Mouse (Mus musculus): Measurements from ENCODE around the gene Palm3. TPM values are rescaled to one million over a fixed set of nuclear protein-coding genes. Genes with fewer than 3 reads are reported as not detected.

Gene Palm3
- polyA plus RNA-seq, 1 experiment from 2014 or later, result 1.1 TPM

GRCm38 (mm10) chr8:84057827-84058226, 36.6 kb downstream of the Palm3 start:
- no peak overlapping the region for H3K4me2 ChIP-seq (replicated peaks; ENCODE audit: low read depth, low read length)
- TF ChIP-seq CTCF (IDR thresholded peaks at IDR 0.05) (no peak), EP300 (IDR thresholded peaks at IDR 0.05) (no peak)
- no peaks in the 10 kb centered on the region for H3K9me3 ChIP-seq (ENCODE audit: low read length)
- H3K27ac ChIP-seq (ENCODE audit: low read length), result no peak overlapping the region
- no peak for ATAC-seq
- H3K4me1 ChIP-seq (ENCODE audit: insufficient read depth, low read depth, low read length), result no peaks in the 10 kb centered on the region
- H3K4me3 ChIP-seq (ENCODE audit: low read depth, low read length), result no peak overlapping the region
- DNase-seq (ENCODE audit: low spot score), result no peak
- H3K36me3 ChIP-seq (ENCODE audit: insufficient read depth, low read length), result no peaks in the 10 kb centered on the region
- H3K9ac ChIP-seq (replicated peaks; ENCODE audit: low read depth), result no peak overlapping the region
- H3K27me3 ChIP-seq (replicated peaks; ENCODE audit: insufficient read depth, low read length), result no peaks in the 10 kb centered on the region
- 93% methylated on average over 1 of the region's 1 CpGs for WGBS

DNA sequence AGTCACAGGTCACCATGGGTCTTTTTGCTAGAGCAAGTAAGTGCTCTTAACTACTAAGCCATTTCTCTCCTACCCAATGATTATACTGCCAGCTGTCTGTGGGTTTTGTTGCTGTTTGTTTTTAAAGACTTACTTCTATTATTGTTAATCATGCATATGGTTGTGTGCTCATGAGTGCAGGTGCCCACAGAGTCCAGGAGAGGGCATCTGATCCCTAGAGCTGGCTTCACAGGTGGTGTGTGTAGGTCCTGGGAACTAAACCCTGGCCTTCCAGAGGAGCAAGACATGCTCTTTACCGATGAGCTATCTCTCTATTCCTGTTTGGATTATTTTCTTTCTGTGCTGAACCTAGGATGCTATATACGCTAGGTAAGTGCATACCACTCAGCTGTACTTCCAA, 38.0 kb downstream of the Palm3 start:
- DNase-seq (ENCODE audit: low spot score) (no peak), ATAC-seq (no peak)
- Histone ChIP-seq H3K9me3 (ENCODE audit: low read length) (no peaks in the 10 kb centered on the region), H3K4me3 (ENCODE audit: low read depth, low read length) (no peak overlapping the region), H3K36me3 (ENCODE audit: insufficient read depth, low read length) (no peaks in the 10 kb centered on the region), H3K27me3 (replicated peaks; ENCODE audit: insufficient read depth, low read length) (no peaks in the 10 kb centered on the region), H3K9ac (replicated peaks; ENCODE audit: low read depth) (no peak overlapping the region), H3K27ac (ENCODE audit: low read length) (no peak overlapping the region), H3K4me2 (replicated peaks; ENCODE audit: low read depth, low read length) (no peak overlapping the region), H3K4me1 (ENCODE audit: insufficient read depth, low read depth, low read length) (no peaks in the 10 kb centered on the region)
- TF ChIP-seq CTCF (IDR thresholded peaks at IDR 0.05) (0 out of 2 replicates have a peak, but pooled peaks have one; percentile 6), EP300 (IDR thresholded peaks at IDR 0.05) (no peak)
- whole genome bisulfite sequencing, result 86% methylated on average over 2 of the region's 2 CpGs

DNA sequence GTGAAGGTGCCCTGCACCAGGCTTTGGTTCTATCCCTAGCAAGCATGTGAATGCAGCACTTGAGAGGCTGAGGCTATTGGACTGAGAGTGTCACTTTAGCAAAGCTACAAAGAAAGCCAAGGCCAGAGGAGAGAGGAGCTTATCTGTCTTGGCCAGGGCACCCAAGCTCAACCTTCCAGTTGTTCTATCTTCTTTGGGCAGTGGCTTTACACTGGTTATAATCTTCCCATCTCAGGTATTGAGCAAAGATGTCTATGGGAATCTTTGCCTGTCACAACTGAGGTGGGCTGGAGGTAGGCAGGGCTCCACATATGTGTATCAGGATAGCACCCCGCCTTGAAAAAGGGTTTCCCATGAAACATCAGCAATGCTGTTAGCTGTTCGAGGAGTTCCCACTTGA, 39.0 kb downstream of the Palm3 start:
- Histone ChIP-seq H3K36me3 (ENCODE audit: insufficient read depth, low read length) (no peaks in the 10 kb centered on the region), H3K9me3 (ENCODE audit: low read length) (no peaks in the 10 kb centered on the region), H3K27ac (ENCODE audit: low read length) (no peak overlapping the region), H3K9ac (replicated peaks; ENCODE audit: low read depth) (no peak overlapping the region), H3K4me3 (ENCODE audit: low read depth, low read length) (no peak overlapping the region), H3K27me3 (replicated peaks; ENCODE audit: insufficient read depth, low read length) (no peaks in the 10 kb centered on the region), H3K4me2 (replicated peaks; ENCODE audit: low read depth, low read length) (no peak overlapping the region), H3K4me1 (ENCODE audit: insufficient read depth, low read depth, low read length) (no peaks in the 10 kb centered on the region)
- no peak for ATAC-seq
- WGBS, result 72% methylated on average over 2 of the region's 2 CpGs
- TF ChIP-seq CTCF (IDR thresholded peaks at IDR 0.05), result no peak
- DNase-seq (ENCODE audit: low spot score), result no peak

- 57% methylated on average over 8 of the region's 8 CpGs for WGBS
- no peaks in the 10 kb centered on the region for H3K36me3 ChIP-seq (ENCODE audit: insufficient read depth, low read length)
- H3K9ac ChIP-seq (replicated peaks; ENCODE audit: low read depth), result no peak overlapping the region
- ATAC-seq (no peak), DNase-seq (ENCODE audit: low spot score) (peak; percentile 26)
- TF ChIP-seq CTCF (IDR thresholded peaks at IDR 0.05) (no peak), EP300 (IDR thresholded peaks at IDR 0.05) (no peak)
- no peak overlapping the region for H3K4me2 ChIP-seq (replicated peaks; ENCODE audit: low read depth, low read length)
- H3K4me3 ChIP-seq (ENCODE audit: low read depth, low read length), result no peak overlapping the region
- H3K27ac ChIP-seq (ENCODE audit: low read length), result no peak overlapping the region
- H3K27me3 ChIP-seq (replicated peaks; ENCODE audit: insufficient read depth, low read length), result no peaks in the 10 kb centered on the region
- peaks cover 13% of the 10 kb centered on the region; the same call in 1 of the 2 replicates for H3K4me1 ChIP-seq (ENCODE audit: insufficient read depth, low read depth, low read length)
- no peaks in the 10 kb centered on the region for H3K9me3 ChIP-seq (ENCODE audit: low read length)
Observed at GRCm38 (mm10) chr8:84063861-84064610, 42.8 kb downstream of the Palm3 start.

- no peak for TF ChIP-seq CTCF (IDR thresholded peaks at IDR 0.05)
- no peak for TF ChIP-seq EP300 (IDR thresholded peaks at IDR 0.05)
- no peaks in the 10 kb centered on the region for H3K9me3 ChIP-seq (ENCODE audit: low read length)
- H3K27me3 ChIP-seq (replicated peaks; ENCODE audit: insufficient read depth, low read length), result no peaks in the 10 kb centered on the region
- no peaks in the 10 kb centered on the region for H3K36me3 ChIP-seq (ENCODE audit: insufficient read depth, low read length)
- H3K4me1 ChIP-seq (ENCODE audit: insufficient read depth, low read depth, low read length), result peaks cover 20% of the 10 kb centered on the region; the same call in 1 of the 2 replicates
- peak within 1 kb of the TSS; percentile 89 for H3K27ac ChIP-seq (ENCODE audit: low read length)
- peak within 1 kb of the TSS; percentile 53 for H3K4me3 ChIP-seq (ENCODE audit: low read depth, low read length)
- H3K4me2 ChIP-seq (replicated peaks; ENCODE audit: low read depth, low read length), result peak within 1 kb of the TSS; percentile 77
- ATAC-seq, result no peak
- H3K9ac ChIP-seq (replicated peaks; ENCODE audit: low read depth), result peak within 1 kb of the TSS; percentile 41
- WGBS, result 92% methylated on average over 1 of the region's 1 CpGs
- DNase-seq (ENCODE audit: low spot score), result no peak
Observed at GRCm38 (mm10) chr8:84065037-84065436, 43.8 kb downstream of the Palm3 start, which contains the start of gene Gm10643. Gene Gm10643, minus strand, starts transcription at chr8:84065137.

DNA sequence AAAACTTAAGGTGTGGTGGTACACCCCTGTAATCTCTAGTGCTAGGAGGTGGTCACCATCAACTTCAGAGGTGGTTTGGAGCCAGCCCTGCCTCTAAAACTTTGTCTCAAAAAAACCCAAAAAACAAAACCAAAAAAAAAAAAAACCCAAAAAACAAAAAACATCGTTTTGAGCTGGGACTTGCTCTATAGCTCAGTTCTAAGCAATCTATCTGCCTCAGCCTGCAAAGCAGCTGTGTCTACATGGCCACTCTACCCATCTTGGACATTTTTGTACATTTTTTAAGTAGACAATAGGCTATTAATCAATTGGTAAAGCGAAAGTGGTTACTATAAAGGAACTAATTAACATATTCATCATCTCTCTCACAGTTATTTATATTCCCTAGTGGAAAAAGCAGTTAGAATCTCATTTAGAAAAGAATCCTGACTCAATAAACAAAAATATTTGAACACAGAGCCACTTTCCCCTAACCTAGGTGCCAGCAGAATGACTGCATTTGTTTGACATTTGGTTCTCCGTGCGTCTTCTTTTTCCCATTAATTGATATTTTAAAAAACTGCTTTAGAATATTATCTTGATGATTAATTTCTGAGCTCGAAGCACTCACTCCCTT, 44.3 kb downstream of the Palm3 start:
- DNase-seq (ENCODE audit: low spot score), result peak; percentile 34
- WGBS, result 19% methylated on average over 5 of the region's 5 CpGs
- no peaks in the 10 kb centered on the region for H3K36me3 ChIP-seq (ENCODE audit: insufficient read depth, low read length)
- H3K27me3 ChIP-seq (replicated peaks; ENCODE audit: insufficient read depth, low read length), result no peaks in the 10 kb centered on the region
- H3K27ac ChIP-seq (ENCODE audit: low read length), result peak overlapping the region; percentile 89
- TF ChIP-seq CTCF (IDR thresholded peaks at IDR 0.05), result no peak
- no peak for TF ChIP-seq EP300 (IDR thresholded peaks at IDR 0.05)
- H3K4me1 ChIP-seq (ENCODE audit: insufficient read depth, low read depth, low read length), result peaks cover 20% of the 10 kb centered on the region; the same call in 1 of the 2 replicates
- peak overlapping the region; percentile 41 for H3K9ac ChIP-seq (replicated peaks; ENCODE audit: low read depth)
- H3K9me3 ChIP-seq (ENCODE audit: low read length), result no peaks in the 10 kb centered on the region
- no peak for ATAC-seq
- H3K4me2 ChIP-seq (replicated peaks; ENCODE audit: low read depth, low read length), result peak overlapping the region; percentile 77
- H3K4me3 ChIP-seq (ENCODE audit: low read depth, low read length), result peak overlapping the region; percentile 53

Measured in lung, postnatal 0 days (tissue).